Mouse (Mus musculus) right cerebral cortex, postnatal 4 days (tissue): ENCODE measurements around the gene Ing4.

Experiments
- DNase-seq: peaks from one replicate; pipeline ENCODE4 v3.0.0-alpha.2; 2022

The Ing4 gene

DNA sequence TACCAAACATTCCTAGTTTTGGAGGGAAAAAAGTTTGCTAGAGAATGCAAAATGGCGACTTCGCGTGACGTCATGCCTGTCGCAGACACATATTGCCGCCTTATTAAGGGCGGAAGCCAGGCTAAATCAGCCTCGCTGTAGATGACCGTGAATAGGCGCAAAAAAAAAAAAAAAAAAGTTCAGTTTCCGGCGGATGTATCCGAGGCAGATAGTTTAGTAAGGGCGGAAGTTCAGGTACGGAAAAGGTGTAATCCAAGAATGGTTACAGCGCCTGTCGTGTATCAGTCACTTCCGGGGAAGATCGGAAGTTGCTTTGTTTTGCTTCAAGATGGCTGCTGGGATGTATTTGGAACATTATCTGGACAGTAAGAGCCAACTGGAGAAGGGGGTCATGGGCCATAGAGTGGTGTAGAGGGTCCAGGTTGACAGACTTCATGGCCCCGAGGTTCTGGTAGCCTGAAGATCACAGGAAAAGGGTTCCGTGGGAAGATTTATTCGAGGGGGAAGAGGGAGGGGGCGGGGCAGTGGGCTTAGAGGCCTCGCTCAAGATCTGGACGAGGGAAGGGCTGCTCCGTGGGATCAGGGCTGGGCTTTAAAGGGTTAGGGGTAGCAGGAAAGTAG is at the start of gene Ing4:
Gene Ing4 (plus strand): TSS at position 228 of the 621 bp plus-strand sequence.
- peak; percentile 82 for DNase-seq

DNA sequence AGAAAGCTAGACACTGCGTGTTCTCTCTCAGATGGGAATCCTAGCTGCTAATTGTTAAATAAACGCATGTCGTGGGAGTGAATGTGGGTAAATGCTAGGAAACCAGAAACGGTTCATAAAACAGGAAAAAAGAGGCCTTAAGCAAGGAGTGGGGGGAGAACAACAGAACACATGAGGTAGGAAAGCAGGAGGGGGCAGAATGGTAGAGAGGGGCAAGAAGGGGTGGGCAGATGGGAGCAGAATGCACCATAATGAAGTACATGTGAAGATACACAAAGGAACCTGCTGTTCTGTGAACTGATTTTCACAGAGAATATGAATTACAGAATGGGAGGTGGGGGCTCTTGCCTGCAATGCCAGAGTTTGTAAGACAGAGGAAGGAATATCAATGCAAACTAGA is 47.3 kb upstream of the Ing4 start:
- DNase-seq: no peak

DNA sequence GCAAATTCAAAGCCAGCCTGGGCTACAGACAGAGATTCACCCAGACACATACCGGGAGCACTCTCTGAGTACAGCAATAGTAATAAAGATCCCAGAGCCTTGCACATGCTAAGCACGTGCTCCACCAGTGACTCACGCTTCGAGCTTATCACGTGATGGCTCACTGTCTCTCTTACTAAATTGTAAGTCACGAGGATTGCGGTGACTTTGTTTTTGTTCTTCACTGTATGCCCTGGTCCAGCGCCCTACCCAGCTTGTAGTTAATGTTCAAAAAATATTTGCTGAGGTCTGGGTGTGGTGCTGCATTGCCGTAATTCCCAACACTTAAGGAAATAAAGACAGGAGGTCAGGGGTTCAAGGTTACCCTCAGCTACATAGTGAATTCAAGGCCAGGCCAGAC is 46.2 kb upstream of the Ing4 start:
- DNase-seq: no peak

DNA sequence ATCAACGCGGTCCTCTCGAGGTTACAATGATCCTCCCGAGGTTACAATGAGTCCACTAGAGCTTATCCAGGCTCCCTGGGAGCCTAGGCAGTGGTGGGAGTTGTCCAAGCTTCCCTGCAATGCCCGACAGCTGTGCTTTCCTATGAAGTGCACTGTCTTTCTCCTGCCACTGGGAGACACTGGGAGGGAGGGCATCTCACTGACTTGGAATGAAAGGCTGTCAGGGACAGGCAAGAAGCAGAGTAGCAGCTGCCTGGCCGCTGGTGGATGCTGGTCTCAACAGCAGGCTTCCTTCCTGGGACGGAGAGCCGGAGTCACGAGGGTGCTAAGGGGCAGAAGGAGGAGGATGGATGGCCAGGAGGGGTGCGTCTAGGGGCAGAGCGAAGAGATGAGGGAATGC is 45.7 kb upstream of the Ing4 start:
- no peak for DNase-seq

DNA sequence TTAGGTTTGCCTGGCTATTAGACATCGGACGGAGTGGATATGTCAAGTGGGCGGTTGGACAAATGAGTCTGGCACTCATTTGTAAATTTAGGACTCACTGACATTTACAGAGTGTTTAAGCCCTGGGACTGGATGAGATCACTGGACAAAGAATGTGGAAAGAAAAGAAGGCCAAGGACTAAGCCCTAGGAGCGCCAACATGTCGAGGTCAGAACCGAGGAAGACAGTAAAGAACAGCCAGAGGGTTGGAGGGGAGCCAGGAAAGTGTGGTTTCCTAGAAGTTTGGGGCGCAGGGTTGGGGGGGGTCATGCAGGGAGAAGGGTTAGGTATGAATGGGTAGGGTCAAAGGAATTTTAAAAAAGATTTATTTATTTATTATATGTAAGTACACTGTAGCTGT is 44.3 kb upstream of the Ing4 start:
- DNase-seq: no peak

DNA sequence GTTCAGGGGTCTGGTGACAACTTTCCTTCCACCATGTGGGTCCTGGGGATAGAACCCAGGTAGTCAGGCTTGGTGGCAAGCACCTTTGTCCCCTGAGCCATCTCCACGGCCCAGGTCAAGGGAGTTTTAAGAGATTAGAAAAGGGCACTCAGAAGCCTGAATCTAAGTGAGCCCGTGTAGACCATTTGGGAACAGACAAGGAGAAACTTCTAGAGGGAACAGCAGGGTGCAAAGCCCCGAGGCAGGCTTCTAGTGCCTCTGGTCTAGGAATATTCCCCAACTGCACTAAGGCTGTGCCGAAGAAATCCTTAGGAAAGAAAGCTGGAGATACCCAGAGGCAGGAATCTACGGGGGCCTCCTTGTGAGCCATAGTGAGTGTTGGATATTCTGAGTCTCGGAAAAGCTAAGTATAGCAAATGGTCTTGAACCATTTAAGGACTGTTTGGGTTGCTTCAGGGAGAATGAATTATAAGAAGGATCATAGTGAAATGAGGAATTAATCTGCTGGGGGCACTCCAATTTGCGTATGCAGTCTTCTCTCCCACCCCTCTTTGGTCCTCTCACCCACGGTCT is 43.6 kb upstream of the Ing4 start:
- no peak for DNase-seq

DNA sequence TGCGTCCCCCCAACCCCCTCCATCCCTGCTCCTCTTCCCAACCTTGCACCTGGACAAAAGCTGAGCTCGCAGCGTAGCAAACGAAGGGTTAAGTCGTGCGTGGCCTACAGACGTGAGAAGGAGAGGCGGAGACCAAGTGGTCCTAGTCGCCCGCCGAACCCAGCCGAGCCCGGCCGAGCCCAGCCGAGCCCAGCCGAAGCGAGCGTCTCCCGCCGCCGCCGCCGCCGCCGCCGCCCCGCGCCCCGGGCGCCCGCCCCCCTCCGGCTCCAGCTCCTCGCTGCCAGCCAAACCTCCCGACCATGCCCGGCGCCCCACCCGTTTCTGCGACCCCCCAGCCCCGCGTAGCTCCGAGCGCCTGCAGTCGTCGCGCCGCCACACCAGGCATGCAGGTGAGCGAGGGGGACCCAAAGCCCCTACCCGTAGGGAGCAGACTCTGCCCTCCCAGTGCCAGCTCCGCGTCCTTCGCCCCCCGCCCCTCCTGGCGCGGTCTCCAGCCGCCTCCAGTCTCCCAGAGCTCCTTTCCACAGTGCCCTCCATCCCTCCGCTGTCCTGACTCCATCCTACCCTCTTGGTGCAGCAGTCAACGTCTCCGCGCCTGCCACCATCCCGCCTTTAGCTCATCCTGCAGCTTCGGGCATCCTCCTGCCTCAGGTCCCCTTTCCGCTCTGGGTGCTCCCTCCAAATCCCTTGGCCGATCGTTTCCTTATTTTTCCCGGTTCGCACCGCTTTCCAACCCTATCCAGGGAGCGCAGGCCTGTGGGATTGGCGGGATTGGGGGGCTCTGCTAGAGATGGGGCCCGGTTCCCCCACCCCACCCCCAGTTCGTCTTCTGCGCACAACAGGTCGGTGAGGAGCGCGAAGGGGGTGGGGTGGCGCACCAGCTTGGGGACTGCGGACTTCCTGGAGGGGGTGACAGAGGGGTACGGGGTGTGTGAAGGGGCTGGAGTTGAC is 42.7 kb upstream of the Ing4 start, which contains the start of gene Pianp:
Gene Pianp (plus strand): TSS at position 144 of the 951 bp plus-strand sequence.
- DNase-seq: peak; percentile 85

DNA sequence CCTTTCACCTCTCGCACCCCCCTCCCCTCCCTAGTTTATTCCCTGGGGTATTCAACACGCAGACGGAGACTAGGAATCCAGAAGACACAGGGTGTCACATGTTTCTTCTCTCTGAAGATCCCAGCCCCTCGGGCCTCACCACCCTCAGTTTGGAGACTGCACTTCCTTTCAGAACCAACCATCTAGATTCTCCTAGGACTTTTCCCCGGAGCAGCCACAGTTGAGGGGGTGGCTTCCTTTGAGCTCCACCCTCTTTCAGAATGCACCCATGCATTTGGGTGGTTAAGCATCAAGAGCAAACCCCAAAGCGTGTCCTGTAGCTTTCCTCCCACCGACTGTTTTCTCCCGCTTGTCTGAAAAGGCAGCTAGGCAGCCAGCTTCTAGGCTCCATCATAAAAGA is 41.5 kb upstream of the Ing4 start:
- no peak for DNase-seq

DNA sequence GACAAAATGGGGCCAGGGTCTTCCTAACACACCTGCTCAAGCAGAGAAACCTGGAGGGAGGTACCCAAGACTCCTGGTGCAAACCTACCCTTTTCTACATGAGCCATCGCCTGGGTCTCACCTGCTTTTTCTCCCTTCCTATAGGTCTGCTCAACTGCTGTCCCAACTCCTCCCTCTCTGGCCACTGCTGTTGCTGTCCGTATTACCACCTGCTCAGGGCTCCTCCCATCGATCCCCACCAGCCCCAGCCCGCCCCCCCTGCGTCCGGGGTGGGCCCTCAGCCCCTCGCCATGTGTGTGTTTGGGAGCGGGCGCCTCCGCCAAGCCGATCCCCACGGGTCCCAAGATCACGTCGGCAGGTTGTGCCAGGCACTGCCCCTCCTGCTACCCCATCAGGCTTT is 40.5 kb upstream of the Ing4 start:
- DNase-seq: no peak

DNA sequence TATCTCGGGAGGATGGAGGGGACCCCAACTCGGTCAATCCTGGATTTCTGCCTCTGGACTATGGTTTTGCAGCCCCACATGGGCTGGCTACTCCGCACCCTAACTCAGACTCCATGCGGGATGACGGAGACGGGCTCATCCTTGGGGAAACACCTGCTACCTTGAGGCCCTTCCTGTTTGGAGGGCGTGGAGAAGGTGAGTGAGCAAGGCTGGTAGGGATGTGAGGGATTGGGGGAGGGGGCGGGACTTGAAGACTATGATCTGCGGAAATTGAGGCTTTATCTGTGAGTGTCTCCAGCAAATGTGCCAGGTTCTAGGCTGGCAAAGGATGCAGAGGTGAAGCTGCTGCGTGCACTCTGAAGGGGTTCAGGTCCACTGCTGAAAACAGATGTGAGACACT is 40.0 kb upstream of the Ing4 start:
- DNase-seq: no peak

DNA sequence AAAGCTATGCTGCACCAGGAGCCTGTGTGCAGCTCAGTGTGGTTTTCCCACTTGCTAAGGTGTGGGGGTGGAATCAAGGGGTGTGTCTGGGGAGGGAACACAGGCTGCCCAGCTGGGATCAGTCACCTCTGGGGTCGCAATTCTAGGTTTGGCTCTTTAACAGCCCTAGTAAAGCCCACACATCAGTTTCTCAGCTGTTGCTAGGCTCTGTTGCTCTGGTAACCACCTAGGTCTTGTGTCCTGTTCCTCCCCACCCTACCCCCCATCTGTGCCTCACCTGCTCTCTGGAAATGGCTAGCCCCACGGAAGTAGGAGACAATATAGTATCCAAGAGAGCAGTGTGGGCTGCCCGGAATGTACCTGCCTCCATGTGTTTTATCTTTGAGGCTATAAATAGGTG is 35.9 kb upstream of the Ing4 start:
- DNase-seq: no peak

DNA sequence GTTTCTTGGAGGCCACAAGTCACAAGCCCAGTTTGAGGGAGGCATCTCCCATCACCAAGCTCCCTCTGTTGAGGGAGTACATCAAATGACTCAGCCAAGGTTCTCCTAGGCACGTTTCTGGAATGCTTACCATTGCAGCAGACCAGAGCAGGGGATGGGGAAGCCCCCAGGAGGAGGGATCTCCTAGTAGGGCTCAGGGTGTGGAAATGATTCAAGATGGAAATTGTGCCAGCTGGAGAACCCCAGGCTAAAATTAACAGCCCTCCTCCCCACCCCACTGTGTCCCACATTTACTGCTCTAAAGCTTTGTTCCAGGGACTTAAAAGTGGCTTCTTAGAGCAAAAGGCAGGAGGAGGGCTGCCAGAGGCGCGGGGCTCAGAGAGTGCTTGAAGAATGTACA is 34.5 kb upstream of the Ing4 start:
- DNase-seq: no peak

DNA sequence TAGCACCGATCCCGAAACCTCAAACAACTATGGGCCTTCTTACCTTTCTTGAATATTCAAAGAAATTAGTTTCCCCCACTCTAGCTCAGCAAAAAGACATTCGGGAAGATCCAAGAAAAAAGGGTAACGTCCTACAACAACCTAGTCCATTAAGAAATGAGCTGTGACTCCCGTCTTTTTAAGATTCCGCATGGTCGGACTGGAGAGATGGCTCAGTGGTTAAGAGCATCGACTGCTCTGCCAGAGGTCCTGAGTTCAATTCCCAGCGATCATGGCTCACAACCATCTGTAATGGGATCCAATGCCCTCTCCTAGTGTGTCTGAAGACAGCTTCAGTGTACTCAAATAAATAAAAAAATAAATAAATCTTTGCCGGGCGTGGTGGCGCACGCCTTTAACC is 31.5 kb upstream of the Ing4 start:
- no peak for DNase-seq

DNA sequence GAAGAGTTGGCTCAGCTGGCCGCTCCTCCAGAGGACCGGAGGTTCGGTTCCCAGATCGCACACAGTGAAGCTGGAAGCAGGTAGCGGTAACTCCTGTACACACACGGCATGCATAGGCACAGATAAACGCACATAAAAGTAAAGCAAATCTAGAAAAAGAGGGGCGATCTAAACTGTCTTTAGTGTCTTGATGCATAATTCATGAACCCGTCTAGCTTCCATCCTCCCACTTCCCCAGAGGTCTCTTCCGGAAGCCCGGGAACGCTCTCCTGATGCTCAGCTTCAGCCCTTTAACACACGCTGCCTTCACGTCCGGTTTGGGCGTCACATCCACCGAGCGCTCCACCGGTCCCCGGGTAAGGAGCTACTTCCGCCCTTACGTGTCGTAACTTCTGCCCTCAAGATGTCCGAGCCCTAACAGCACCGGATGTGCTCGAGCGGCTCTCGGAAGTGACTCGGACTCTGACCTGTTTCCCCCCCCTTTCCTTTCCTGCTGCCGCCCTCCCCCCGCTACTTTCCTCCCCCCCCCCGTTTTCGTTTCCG is 30.9 kb upstream of the Ing4 start:
- DNase-seq: peak; percentile 90

DNA sequence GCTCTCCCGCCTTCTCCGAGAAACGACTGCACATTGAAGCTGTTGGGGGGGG is 30.6 kb upstream of the Ing4 start, which contains the start of gene Zfp384:
Gene Zfp384 (plus strand): TSS at position 17 of the 52 bp plus-strand sequence.
- no peak for DNase-seq

DNA sequence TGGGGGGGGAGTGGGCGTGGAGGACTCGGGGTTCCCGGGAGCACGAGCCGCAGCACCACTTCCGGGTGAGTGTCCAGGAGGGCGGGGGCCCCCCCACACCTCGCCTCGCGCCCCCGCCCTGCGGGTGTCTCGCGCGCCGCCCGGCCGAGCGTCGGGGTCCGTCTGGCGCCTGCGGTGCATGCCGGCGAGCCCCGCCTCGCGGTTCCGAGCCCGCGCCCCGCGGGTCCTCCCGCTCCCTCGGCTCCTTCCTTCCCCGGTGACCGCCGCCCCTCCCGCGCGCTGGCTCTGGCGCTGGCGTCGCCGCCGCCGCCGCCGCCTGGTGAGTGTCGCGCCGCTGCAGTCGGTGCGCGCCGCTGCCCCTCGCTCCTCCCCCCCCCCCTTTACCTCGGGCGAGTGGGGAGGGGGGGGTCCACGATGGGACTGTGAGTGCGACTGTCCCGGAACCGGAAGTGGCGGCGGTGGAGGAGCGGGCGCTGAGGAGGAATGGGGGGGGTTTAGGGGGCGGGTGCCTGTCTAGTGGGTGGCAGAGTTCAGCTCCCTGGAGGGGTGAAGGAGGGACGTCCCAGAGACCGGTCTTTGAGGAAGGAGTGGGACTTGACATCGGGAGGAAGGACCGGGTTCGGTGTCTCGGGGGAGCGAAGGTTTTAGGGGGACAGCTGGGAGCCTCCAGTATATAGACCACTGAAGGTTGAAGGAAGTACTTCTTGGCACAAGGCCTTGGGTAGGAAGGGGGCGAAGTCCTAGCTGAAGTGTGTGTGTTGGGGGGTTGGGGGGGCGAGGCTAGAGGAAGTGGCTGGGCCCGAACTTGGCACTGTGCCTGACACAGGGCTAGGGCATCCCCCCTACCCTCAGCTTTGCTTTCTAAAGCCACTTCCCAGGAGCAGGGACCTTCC is 30.1 kb upstream of the Ing4 start:
- DNase-seq: peak; percentile 80

DNA sequence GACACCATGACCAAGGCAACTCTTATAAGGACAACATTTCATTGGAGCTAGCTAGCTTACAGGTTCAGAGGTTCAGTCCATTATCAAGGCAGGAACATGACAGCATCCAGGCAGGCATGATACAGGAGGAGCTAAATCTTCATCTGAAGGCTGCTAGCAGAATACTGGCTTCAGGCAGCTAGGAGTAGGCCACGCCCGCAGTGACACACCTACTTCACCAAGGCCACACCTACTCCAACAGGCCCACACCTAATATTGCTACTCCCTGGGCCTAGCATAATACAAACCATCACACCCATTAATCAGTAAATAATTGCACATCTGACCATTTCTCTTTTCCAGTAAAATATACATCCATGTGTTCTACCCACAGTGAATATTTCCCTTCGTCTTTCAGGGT is 21.9 kb upstream of the Ing4 start:
- no peak for DNase-seq

DNA sequence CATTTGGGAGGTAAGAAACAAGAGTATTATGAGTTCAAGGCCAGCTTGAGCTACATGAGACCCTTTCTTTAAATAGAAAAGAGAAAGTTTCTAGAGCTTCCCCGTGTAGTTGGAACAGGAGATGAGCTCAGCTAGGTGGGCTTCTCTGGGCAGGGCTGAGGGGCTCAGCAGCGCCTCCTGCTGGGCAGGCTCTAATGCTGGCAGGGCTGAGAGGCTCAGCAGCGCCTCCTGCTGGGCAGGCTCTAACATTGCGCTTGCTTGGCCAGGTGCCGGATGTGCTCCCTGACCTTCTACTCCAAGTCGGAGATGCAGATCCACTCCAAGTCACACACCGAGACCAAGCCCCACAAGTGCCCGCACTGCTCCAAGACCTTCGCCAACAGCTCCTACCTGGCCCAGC is 9.0 kb upstream of the Ing4 start:
- DNase-seq: peak; percentile 57

DNA sequence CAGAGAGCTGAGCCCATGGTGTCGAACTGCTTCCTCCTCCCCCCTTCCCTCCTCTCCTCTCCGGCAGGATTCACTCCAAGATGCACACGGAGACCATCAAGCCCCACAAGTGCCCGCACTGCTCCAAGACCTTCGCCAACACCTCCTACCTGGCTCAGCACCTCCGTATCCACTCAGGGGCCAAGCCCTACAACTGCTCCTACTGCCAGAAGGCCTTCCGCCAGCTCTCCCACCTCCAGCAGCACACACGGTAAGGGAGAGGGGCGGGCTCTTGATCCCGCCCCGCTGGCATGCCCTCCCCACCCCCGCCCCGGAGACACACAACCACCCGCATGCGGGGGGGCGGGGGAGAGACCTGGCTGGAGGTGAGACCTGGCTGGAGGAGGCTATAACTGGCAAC is 8.0 kb upstream of the Ing4 start:
- no peak for DNase-seq

DNA sequence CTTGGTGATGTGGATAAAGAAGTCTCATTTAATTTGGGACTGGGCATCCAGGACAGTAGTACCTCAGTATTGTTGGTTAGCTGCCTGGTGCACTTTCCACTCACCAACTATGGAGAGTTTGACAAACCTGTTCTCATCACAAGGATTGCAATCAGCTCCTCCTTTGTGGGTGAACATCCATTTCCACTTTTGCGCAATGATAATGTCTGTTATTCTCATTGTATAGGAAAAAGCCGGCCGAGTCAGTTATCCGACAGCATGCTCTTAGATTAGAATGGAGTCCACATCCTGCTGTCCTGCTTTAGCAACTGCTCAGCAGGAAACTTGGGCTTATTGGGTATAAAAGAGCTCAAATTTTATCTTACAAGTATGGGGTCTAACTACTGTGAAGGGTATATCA is 894 bp upstream of the Ing4 start:
- no peak for DNase-seq

DNA sequence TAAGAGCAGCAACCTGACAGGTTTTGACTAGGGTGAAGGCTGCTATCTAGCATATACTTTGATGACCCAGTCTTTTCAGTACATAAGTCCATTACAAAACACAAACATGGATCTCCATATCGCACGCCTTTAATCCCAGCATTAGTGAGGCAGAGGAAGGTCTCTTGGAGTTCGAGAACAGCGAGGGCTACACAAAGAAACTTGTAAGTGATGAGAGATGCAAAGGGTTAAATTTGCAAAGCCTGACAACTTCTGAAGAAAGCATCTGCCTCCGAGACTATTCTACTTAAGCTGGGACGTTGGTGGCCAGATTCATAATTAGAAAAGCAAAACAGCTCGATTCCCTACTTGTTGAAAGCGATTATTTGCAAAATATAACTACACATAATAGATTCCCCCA is 429 bp upstream of the Ing4 start:
- no peak for DNase-seq

DNA sequence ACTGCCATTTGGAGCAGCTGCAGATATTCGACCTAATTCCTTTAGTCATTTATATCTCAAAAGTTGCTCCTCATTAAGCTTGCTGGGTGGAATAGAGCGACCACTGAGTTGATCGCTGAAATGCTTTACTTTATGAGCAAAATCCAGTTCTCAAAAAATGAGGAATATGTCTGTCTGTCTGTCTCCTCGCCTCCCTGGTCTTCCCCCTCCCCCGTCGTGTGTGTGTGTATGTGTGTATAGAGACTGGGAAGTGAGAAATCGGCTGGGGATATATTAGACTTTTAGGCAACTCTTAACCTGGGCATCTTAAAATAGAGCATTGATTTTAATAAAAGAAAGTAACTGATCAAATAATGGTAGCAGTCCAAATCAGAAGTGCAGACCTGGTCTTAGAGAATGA is 661 bp downstream of the Ing4 start:
- DNase-seq: no peak

DNA sequence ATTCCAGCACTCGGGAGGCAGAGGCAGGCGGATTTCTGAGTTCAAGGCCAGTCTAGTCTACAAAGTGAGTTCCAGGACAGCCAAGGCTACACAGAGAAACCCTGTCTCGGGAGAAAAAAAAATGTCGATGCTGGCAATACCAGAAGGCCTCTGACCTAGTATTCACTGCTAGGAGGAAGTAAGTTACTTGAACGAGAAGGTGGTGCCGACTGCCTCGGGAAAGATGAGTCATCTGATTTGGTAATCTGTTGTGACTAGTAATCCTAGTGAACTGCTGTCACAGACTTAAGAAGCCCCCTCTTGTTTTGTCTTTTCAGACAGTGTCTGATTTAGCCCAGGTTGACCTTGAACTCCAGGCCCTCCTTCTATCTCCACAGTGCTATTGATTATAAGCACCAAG is 1.5 kb downstream of the Ing4 start:
- no peak for DNase-seq
